Mouse (Mus musculus): ENCODE data around the gene Cyp2e1. TPM values are rescaled to one million over a fixed set of nuclear protein-coding genes. Genes with fewer than 3 reads are reported as not detected.
"Not testable (repeated sequence)": the region's sequence is repeated elsewhere in the genome, so short reads cannot be mapped to it uniquely, and the experiment has no call there.

Cyp2e1 gene
- polyA plus RNA-seq (2015; fragmentation: Nextera tagmentation; extraction: Ambion mirVana), result not detected in 2 replicates

DNA sequence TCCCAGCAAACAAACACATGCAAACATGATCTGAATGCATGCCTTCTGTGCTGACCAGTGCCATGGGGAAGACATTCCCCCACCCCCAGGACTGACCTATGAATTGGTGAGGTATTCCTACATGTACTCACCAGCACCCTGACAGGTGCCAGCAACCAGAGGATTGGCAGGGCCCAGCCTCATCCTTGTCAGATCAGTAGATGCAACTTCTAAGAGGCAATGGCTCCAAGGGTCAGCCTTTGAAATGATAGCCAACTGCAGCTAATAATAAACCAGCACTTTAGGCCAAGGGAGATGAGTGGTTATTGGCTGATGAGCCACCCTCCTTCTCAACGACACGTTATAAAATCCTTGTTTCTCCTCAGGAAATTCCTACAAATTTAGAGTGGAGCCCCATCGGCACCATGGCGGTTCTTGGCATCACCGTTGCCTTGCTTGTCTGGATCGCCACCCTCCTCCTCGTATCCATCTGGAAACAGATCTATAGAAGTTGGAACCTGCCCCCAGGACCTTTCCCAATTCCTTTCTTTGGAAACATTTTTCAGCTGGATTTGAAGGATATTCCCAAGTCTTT lies at the start of gene Cyp2e1:
Gene Cyp2e1, plus strand, starts transcription at position 293 of the 574 bp plus-strand sequence.
- Histone ChIP-seq H3K9me3 (no peaks in the 10 kb centered on the region), H3K9ac (replicated peaks) (no peak within 1 kb of the TSS), H3K4me2 (replicated peaks) (no peak within 1 kb of the TSS), H3K4me3 (no peak within 1 kb of the TSS), H3K36me3 (no peaks in the 10 kb centered on the region), H3K4me1 (no peaks in the 10 kb centered on the region), H3K27me3 (no peaks in the 10 kb centered on the region), H3K27ac (replicated peaks) (no peak within 1 kb of the TSS)
- WGBS, result 89% methylated on average over 7 of the region's 7 CpGs
- ATAC-seq (replicated peaks), result no peak

- Histone ChIP-seq H3K4me3 (no peak overlapping the region), H3K36me3 (no peaks in the 10 kb centered on the region), H3K9me3 (no peaks in the 10 kb centered on the region), H3K27ac (replicated peaks) (no peak overlapping the region), H3K9ac (replicated peaks) (no peak overlapping the region), H3K4me1 (no peaks in the 10 kb centered on the region), H3K27me3 (no peaks in the 10 kb centered on the region), H3K4me2 (replicated peaks) (no peak overlapping the region)
- 86% methylated on average over 7 of the region's 7 CpGs for WGBS
- no peak for ATAC-seq (replicated peaks)
Measured at GRCm38 (mm10) chr7:140717155-140718055, 46.1 kb upstream of the Cyp2e1 start.

- H3K4me3 ChIP-seq, result no peak overlapping the region
Measured at GRCm38 (mm10) chr7:140721095-140721494, 42.4 kb upstream of the Cyp2e1 start.

DNA sequence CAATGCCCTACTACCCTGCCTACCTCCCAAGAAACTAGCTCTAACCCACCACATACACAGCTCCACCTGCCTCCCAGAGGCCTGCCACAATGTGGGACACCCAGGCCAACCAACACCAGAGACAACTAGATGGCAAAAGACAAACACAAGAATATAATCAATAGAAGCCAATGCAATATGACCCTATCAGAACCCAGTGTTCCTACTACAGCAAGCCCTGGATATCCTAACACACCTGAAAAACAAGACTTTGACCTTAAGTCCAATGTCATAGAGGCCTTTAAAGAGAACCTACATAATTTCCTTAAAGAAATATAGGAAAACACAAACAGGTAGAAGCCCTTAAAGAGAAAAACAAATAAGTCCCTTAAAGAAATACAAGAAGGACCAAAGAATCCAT lies 38.0 kb upstream of the Cyp2e1 start:
- Histone ChIP-seq H3K36me3 (no peaks in the 10 kb centered on the region), H3K4me3 (no peak overlapping the region), H3K4me2 (replicated peaks) (no peak overlapping the region), H3K27ac (replicated peaks) (no peak overlapping the region), H3K9me3 (peaks cover 3% of the 10 kb centered on the region; the same call in 1 of the 2 replicates), H3K9ac (replicated peaks) (no peak overlapping the region), H3K4me1 (no peaks in the 10 kb centered on the region), H3K27me3 (no peaks in the 10 kb centered on the region)
- ATAC-seq (replicated peaks), result no peak

More at GRCm38 (mm10) chr7:140721095-140721494, 42.4 kb upstream of the Cyp2e1 start:
- WGBS, result 86% methylated on average over 6 of the region's 6 CpGs
- Histone ChIP-seq H3K9ac (replicated peaks) (no peak overlapping the region), H3K4me1 (no peaks in the 10 kb centered on the region), H3K27me3 (no peaks in the 10 kb centered on the region), H3K9me3 (no peaks in the 10 kb centered on the region), H3K36me3 (no peaks in the 10 kb centered on the region), H3K4me2 (replicated peaks) (no peak overlapping the region), H3K27ac (replicated peaks) (no peak overlapping the region)
- ATAC-seq (replicated peaks), result no peak

GRCm38 (mm10) chr7:140733162-140733561 lies 30.4 kb upstream of the Cyp2e1 start:
- Histone ChIP-seq H3K9me3 (0 out of 2 replicates have a peak, but pooled peaks cover 3% of the 10 kb centered on the region), H3K27ac (replicated peaks) (no peak overlapping the region), H3K4me2 (replicated peaks) (no peak overlapping the region), H3K4me1 (no peaks in the 10 kb centered on the region), H3K36me3 (no peaks in the 10 kb centered on the region), H3K9ac (replicated peaks) (no peak overlapping the region), H3K4me3 (no peak overlapping the region), H3K27me3 (no peaks in the 10 kb centered on the region)
- ATAC-seq (replicated peaks), result no peak
- WGBS, result 70% methylated on average over 2 of the region's 2 CpGs

DNA sequence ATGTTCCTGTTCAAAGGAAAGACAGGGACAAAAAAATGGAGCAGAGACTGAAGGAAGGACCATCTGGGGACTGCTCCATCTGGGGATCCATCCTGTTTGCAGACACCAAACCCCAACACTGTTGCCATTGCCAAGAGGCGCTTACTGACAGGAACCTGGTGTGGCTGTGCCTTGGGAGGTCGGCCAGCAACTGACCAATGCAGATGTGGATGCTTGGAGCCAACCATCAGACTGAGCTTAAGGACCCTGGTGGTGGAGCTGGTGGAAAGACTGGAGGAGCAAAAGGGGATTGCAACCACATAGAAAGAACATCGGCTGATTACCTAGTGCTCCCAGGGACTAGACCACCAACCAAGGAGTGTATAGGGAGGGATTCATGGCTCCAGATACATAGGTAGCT lies 16.1 kb upstream of the Cyp2e1 start:
- Histone ChIP-seq H3K27ac (replicated peaks) (no peak overlapping the region), H3K4me1 (no peaks in the 10 kb centered on the region), H3K9me3 (no peaks in the 10 kb centered on the region), H3K36me3 (no peaks in the 10 kb centered on the region), H3K4me3 (no peak overlapping the region), H3K9ac (replicated peaks) (no peak overlapping the region), H3K4me2 (replicated peaks) (no peak overlapping the region), H3K27me3 (no peaks in the 10 kb centered on the region)
- WGBS, result 86% methylated on average over 3 of the region's 3 CpGs
- no peak for ATAC-seq (replicated peaks)

- H3K4me2 ChIP-seq (replicated peaks), result no peak overlapping the region
- 82% methylated on average over 6 of the region's 6 CpGs for WGBS
- no peaks in the 10 kb centered on the region for H3K27me3 ChIP-seq
- H3K4me1 ChIP-seq, result no peaks in the 10 kb centered on the region
- no peak overlapping the region for H3K9ac ChIP-seq (replicated peaks)
- H3K27ac ChIP-seq (replicated peaks), result no peak overlapping the region
- no peak overlapping the region for H3K4me3 ChIP-seq
- H3K9me3 ChIP-seq, result no peaks in the 10 kb centered on the region
- H3K36me3 ChIP-seq, result no peaks in the 10 kb centered on the region
- ATAC-seq (replicated peaks), result no peak
Measured at GRCm38 (mm10) chr7:140748116-140748826, 15.3 kb upstream of the Cyp2e1 start.

- Histone ChIP-seq H3K27me3 (no peaks in the 10 kb centered on the region), H3K27ac (replicated peaks) (no peak overlapping the region), H3K4me1 (no peaks in the 10 kb centered on the region), H3K4me2 (replicated peaks) (no peak overlapping the region), H3K9ac (replicated peaks) (no peak overlapping the region), H3K4me3 (no peak overlapping the region), H3K36me3 (no peaks in the 10 kb centered on the region), H3K9me3 (no peaks in the 10 kb centered on the region)
- 78% methylated on average over 3 of the region's 3 CpGs for WGBS
- ATAC-seq (replicated peaks), result no peak
Measured at GRCm38 (mm10) chr7:140748827-140749160, 14.7 kb upstream of the Cyp2e1 start.

GRCm38 (mm10) chr7:140754556-140754955 lies 9.0 kb upstream of the Cyp2e1 start:
- peaks cover 4% of the 10 kb centered on the region; the same call in 1 of the 2 replicates for H3K9me3 ChIP-seq
- H3K27me3 ChIP-seq, result no peaks in the 10 kb centered on the region
- H3K9ac ChIP-seq (replicated peaks), result no peak overlapping the region
- H3K27ac ChIP-seq (replicated peaks), result no peak overlapping the region
- no peaks in the 10 kb centered on the region for H3K4me1 ChIP-seq
- no peaks in the 10 kb centered on the region for H3K36me3 ChIP-seq
- no peak overlapping the region for H3K4me2 ChIP-seq (replicated peaks)
- no peak overlapping the region for H3K4me3 ChIP-seq
- no peak for ATAC-seq (replicated peaks)

GRCm38 (mm10) chr7:140756151-140756854 lies 7.2 kb upstream of the Cyp2e1 start:
- Histone ChIP-seq H3K9me3 (peaks cover 4% of the 10 kb centered on the region; the same call in 1 of the 2 replicates), H3K4me2 (replicated peaks) (no peak overlapping the region), H3K9ac (replicated peaks) (no peak overlapping the region), H3K27me3 (no peaks in the 10 kb centered on the region), H3K4me3 (no peak overlapping the region), H3K27ac (replicated peaks) (no peak overlapping the region), H3K36me3 (no peaks in the 10 kb centered on the region), H3K4me1 (no peaks in the 10 kb centered on the region)
- no peak for ATAC-seq (replicated peaks)
- 82% methylated on average over 4 of the region's 4 CpGs for WGBS

DNA sequence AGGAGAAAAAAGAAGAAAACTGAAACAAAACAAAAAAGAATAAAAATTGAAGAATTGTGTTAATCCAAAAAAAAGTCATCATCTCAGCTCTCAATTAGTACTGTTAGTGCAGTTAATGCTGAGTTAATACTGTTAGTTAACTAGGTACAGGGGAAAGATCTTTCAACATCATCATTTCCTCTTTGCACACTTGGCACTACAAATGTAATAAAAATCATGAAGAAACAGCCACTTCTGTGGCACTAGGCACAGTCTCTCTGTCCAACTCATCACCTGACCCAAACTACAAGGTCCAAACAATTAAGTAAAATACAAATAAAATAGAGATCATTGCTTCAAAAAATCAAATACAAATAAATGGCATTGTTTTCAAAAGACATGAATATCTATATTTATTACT lies 2.9 kb upstream of the Cyp2e1 start:
- no peak for ATAC-seq (replicated peaks)
- no peak overlapping the region for H3K4me2 ChIP-seq (replicated peaks)

GRCm38 (mm10) chr7:140765391-140765790 lies 1.9 kb downstream of the Cyp2e1 start:
- WGBS, result 79% methylated on average over 1 of the region's 1 CpGs
- not testable (repeated sequence) for H3K4me2 ChIP-seq (replicated peaks); ATAC-seq (replicated peaks)

More for the DNA sequence above, 2.9 kb upstream of the Cyp2e1 start:
- H3K27me3 ChIP-seq, result no peaks in the 10 kb centered on the region
- no peak overlapping the region for H3K9ac ChIP-seq (replicated peaks)
- no peaks in the 10 kb centered on the region for H3K4me1 ChIP-seq
- H3K4me3 ChIP-seq, result no peak overlapping the region
- H3K36me3 ChIP-seq, result no peaks in the 10 kb centered on the region
- H3K27ac ChIP-seq (replicated peaks), result no peak overlapping the region
- H3K9me3 ChIP-seq, result no peaks in the 10 kb centered on the region

More at GRCm38 (mm10) chr7:140765391-140765790, 1.9 kb downstream of the Cyp2e1 start:
- H3K27me3 ChIP-seq; H3K9ac ChIP-seq (replicated peaks); H3K27ac ChIP-seq (replicated peaks); H3K9me3 ChIP-seq; H3K4me1 ChIP-seq; H3K4me3 ChIP-seq; H3K36me3 ChIP-seq: not testable (repeated sequence)

Data from forebrain, embryonic 15.5 days (tissue).